Mouse (Mus musculus): Measurements from ENCODE around the gene Rmi2.

DNA sequence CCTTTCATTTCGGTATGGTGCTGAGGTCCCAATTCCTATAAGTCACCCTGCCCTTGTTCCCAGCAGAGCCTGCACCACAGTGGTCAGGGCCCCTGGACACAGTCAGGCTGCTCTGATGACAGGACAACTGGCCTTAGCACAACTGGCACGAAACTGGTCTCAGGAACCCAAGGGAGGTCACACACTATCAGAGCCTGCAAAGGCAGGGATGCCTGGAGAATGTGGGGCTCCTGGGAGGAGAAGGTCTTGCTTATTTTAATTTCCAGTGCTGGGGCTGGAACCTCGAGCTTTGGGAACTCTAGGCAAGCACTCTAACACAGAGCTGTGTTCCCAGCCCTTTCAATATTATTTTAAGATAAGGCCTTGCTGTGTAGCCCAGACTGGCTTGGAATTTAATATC is 14.9 kb upstream of the Rmi2 start:
- TF ChIP-seq CTCF (IDR thresholded peaks at IDR 0.05; ENCODE audit: extremely low read depth, insufficient read depth, low read length) (no peak), POLR2A (IDR thresholded peaks at IDR 0.05; ENCODE audit: extremely low read depth, insufficient read depth, low read length) (no peak)
